Mouse (Mus musculus) urinary bladder, postnatal 14 days (tissue): ENCODE measurements around the gene Srr.

Source experiments
- DNase-seq: peaks from one replicate; pipeline ENCODE4 v3.0.0; 2021; ENCODE audit warnings: low spot score

Gene Srr

DNA sequence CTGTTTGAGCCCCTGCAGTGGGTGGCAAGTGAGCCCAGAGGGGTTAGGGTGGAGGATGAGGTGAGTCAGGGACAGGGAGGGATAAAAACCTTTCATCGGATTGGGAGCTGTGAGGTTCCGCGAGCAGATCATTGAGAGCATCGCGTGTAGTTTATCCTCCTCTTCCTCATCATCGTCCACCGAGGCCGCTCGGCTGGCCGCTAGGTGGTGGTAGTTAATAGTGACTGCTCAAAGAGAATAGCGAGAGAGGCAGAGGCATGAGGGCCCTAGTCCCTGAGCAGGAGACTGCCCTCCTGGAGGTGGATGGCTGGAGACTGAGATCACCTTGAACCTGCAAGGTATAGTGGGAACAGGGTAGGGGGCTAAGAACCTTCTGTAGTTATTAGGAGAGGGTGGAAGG, 62.3 kb downstream of the Srr start:
- no peak for DNase-seq

DNA sequence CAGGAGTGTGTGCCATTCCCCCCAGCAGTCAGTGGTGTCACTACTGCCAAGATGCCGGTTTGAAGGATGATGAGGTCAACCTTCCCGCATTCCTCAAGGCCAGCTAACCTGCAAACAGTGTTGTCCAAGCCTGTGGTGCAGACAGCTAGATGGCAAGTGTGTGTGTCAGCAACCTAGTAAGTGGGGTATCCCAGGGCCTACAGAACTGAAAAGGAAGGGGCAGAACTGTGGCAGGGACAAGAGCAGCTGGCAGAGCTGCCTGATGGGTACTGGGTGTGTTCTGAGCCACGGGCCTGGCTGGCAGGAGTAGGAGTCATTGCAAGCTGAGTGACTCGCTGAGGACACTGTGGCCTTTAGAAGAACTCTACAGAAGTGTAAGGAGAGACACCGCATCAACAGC, 63.6 kb downstream of the Srr start:
- no peak for DNase-seq

DNA sequence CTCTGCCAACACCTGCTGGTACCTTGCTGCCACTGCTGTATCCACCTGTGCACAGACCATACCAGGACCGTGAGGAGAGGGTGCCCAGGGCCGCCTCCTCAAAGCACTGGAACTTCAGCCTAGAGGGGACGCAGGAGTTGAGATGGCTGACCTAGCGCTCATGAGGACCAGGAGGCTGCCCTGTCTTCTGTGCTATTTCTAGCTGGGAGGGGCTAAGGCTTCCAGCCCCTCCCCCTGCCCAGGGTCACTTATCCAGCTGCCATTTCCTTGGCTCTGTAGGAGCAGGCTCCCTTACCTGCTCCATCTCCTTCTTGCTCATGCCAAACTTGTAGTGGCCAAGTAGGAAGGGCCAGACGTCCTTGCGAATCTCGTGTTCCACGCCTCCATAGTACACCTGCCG, 68.0 kb downstream of the Srr start:
- DNase-seq = no peak
